Mouse (Mus musculus) urinary bladder, postnatal 25 days (tissue): ENCODE measurements around the gene Tmem41a.
A peak's percentile ranks its signal among the peaks of the same experiment; 100 is the strongest.
"Not testable (repeated sequence)": the region's sequence is repeated elsewhere in the genome, so short reads cannot be mapped to it uniquely, and the experiment has no call there.

Source experiments
- DNase-seq: peaks from one replicate; pipeline ENCODE4 v3.0.0; 2022; ENCODE audit warnings: low spot score

Gene Tmem41a

GRCm38 (mm10) chr16:21946761-21947715, at the start of gene Tmem41a:
Tmem41a (minus strand) TSS chr16:21947552.
- DNase-seq: peak; percentile 92

DNA sequence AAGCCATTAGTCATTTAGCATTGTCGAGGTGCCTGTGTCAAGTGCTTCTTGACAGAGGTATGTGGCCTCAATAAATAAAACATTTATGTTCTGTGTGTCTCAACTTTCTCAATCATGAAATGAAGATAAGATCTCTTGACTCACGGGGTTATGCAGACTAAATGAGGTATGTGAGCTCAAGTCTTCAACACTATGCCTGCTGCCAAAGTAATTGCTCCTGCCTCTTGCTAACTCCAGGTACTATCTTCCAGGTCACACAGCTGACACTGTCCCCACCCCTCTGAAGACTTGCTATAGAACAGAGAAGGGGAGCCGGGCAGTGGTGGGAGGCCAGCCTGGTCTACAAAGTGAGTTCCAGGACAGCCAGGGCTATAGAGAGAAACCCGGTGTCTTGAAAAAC, 49.0 kb upstream of the Tmem41a start:
- DNase-seq: no peak

- DNase-seq: peak; percentile 31
Observed at GRCm38 (mm10) chr16:21995304-21995703, 48.0 kb upstream of the Tmem41a start, which contains the start of gene Liph. Liph (minus strand) TSS chr16:21995663.

DNA sequence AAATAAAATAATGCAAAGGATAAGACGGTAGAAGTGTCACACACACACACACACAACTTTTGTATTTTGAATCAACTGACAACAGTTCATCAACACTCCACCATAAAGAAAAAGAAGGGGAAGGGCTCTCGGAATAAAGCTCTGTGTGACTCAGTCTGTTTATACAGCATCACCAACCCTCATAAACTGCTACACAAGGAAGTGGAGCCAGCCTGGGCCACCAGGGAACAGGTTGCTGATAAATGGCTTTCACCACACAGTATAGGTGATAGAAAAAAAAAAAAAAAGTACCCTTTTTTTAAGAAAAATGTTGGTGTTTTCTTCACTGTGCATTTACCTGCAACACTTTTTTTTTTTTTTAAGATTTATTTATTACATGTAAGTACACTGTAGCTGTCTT, 44.4 kb upstream of the Tmem41a start:
- no peak for DNase-seq

- not testable (repeated sequence) for DNase-seq
Observed at GRCm38 (mm10) chr16:21990893-21991292, 43.5 kb upstream of the Tmem41a start.

- no peak for DNase-seq
Observed at GRCm38 (mm10) chr16:21987956-21988355, 40.6 kb upstream of the Tmem41a start.

GRCm38 (mm10) chr16:21986191-21986590, 38.8 kb upstream of the Tmem41a start:
- no peak for DNase-seq

DNA sequence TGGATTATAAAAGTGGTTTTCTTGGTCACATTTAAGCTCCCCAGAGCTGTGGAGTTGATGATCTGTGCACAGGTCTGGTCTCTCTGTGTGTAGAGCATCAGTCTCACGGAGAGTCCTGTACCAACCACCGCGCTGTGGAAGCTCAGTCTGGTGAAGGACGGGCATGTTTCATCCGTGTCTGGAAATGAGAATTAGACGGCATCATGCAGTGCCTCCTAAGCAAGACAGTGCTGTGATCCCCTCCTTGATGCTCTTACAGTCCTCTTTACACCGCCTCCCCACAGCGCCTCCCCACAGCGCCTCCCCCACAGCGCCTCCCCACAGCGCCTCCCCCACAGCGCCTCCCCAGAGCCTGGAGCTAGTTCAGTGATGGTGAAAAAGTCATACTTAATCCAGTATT, 36.7 kb upstream of the Tmem41a start:
- no peak for DNase-seq

DNA sequence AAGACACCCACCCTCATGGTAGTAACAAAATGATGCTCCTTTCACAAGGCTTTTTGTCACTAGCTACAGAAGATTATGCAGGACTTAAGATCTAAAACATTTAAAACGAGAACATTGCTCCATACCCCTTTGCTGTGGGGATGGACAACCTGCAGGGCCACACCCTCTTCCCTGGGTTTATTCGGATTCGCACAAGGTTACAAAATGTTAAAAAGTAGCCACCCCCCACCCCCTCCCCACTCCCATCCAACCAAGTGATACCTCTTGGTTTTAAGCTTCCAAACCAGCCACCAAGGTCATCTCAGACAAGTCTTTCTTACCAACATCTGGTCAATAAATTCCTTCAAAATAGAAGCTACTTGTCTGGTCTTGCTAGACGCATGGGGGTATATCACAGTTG, 36.2 kb upstream of the Tmem41a start:
- no peak for DNase-seq

- DNase-seq: no peak
Observed at GRCm38 (mm10) chr16:21983146-21983545, 35.8 kb upstream of the Tmem41a start.

GRCm38 (mm10) chr16:21977347-21977746, 30.0 kb upstream of the Tmem41a start:
- no peak for DNase-seq

GRCm38 (mm10) chr16:21976203-21976602, 28.9 kb upstream of the Tmem41a start:
- no peak for DNase-seq

GRCm38 (mm10) chr16:21971446-21971845, 24.1 kb upstream of the Tmem41a start:
- DNase-seq: no peak

- DNase-seq: no peak
Observed at GRCm38 (mm10) chr16:21970536-21970935, 23.2 kb upstream of the Tmem41a start.

GRCm38 (mm10) chr16:21969874-21970273, 22.5 kb upstream of the Tmem41a start:
- no peak for DNase-seq

DNA sequence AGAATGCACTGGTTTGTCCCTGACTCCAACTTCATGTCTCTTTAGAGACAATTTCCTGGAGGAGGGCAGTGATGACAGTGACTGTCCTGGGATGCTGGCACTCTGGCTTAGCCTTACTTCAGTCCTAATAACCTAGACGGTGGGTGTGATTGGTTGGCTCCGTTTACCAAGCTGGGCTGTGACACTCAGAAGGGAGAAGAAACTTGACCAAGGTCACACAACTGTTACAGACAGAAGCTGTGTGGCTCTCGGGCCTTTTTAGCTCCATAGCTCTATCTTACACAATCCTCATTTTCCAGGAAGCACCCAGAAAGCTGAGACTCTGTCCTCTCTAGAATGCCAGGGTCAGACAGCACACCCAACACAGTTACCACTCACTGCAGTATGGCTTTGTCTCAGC, 18.2 kb upstream of the Tmem41a start:
- DNase-seq: no peak

GRCm38 (mm10) chr16:21955591-21955990, 8.2 kb upstream of the Tmem41a start:
- no peak for DNase-seq

GRCm38 (mm10) chr16:21928471-21928870, 18.9 kb downstream of the Tmem41a start:
- DNase-seq: no peak

GRCm38 (mm10) chr16:21916681-21917080, 30.7 kb downstream of the Tmem41a start:
- no peak for DNase-seq

DNA sequence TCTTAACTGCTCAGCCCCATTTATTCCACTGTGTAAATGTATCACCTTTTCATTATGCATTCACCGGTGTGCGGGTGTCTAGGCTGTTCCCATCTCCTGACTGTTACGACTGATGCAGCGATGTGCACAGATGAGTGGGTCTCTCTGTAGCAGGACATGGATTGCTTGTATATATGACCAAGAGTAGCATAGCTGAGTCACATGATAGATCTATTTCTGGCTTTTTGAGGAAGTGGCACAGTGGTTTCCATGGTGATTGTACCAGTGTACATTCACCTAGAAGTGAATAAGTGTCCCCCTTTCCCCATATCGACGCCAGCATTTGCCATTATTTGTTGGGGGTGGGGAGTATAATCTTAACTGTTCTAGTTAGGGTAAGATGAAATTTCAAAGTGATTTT, 34.0 kb downstream of the Tmem41a start:
- no peak for DNase-seq

DNA sequence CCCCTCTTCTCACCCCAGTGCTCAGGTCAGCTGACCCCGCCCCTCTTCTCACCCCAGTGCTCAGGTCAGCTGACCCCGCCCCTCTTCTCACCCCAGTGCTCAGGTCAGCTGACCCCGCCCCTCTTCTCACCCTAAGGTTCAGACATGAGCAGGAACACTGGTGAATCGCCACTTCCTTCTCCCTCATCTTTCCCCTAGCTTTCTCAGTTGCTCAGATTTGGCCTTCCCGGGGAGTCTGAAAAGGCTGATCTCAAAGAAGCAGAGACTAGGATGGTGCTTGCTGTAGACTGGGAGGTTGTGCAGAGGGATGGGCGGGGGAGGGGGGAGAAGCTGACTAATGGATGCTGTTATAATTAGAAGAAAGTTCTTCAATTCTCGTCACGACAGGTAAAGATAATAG, 38.4 kb downstream of the Tmem41a start:
- not testable (repeated sequence) for DNase-seq

DNA sequence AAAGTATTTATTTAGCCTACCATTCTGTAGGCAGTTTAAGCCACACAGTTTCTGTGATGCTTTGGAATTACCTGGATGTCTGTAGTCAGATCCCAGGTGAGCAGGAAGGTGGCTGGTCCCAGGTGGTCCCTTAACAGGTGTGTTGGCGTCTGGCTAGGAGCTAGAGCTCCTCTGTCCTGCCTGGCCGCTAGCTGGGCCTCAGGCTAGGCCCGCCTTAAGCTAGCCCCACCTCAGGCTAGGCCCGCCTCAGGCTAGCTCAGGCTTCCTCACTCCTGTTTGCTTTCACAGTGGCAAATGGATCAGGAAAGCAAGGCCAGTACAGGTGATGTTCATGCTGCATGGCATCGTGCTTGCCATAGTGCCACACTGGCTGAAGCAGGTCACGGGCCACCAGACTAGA, 40.5 kb downstream of the Tmem41a start:
- no peak for DNase-seq

- DNase-seq: no peak
Observed at GRCm38 (mm10) chr16:21905996-21906395, 41.4 kb downstream of the Tmem41a start.

GRCm38 (mm10) chr16:21904636-21905035, 42.7 kb downstream of the Tmem41a start:
- DNase-seq: no peak
